In the genomic region with DNA sequence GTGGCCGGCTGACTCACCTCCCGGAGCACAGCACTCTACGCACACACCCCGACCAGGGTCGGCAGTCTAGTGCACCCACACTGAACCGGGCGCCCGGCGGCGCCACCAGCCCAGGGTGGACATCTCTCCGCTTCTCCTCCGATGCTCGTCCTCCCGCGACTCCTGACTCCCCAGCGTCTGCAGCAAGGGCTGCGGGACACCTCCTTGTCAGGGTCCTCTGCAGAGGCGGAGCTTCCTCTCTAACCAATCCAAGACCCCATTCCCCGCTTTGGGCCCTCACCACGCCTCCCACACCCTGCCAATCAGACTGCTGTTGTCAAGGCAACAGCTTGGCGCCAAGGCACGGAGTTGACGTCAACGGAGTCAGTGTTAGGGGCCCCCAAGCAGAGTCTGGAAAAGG, we compare ENCODE assay signal across 8 mouse cellular contexts. TPM values are rescaled to one million over a fixed set of nuclear protein-coding genes. Genes with fewer than 3 reads are reported as not detected.
DNase-seq lines count a peak whose midpoint lies in the region; ATAC-seq and TF ChIP-seq lines count a peak whose summit lies in the region.

Gene Peg3, minus strand, starts transcription at position 191 of the 400 bp plus-strand sequence.
Gene Usp29, plus strand, starts transcription at position 338 of the 400 bp plus-strand sequence.

- peak within 1 kb of the TSS; percentile 56 for H3K4me2 ChIP-seq in embryonic facial prominence, embryonic 14.5 days (ENCODE audit: low read depth, low read length)
- H3K4me2 ChIP-seq in limb, embryonic 11.5 days (ENCODE audit: low read depth, severe bottlenecking): peak within 1 kb of the TSS; percentile 45
- peak within 1 kb of the TSS; percentile 56 for H3K4me2 ChIP-seq in midbrain, embryonic 14.5 days (ENCODE audit: low read length)
- peak within 1 kb of the TSS; percentile 54 for H3K4me2 ChIP-seq in stomach, postnatal 0 days (replicated peaks; ENCODE audit: low read depth)

- peak; percentile 40; the same call in 1 of the 2 replicates for TF ChIP-seq CTCF in stomach, postnatal 0 days (IDR thresholded peaks at IDR 0.05; ENCODE audit: low read depth)

- peak; percentile 54 for ATAC-seq in embryonic facial prominence, embryonic 14.5 days (ENCODE audit: low read depth)
- ATAC-seq in limb, embryonic 11.5 days (ENCODE audit: insufficient number of reproducible peaks, low FRiP score, low TSS enrichment, low read depth): peak; percentile 68
- ATAC-seq in midbrain, embryonic 14.5 days (ENCODE audit: low FRiP score, low TSS enrichment): peak; percentile 46
- ATAC-seq in stomach, postnatal 0 days (ENCODE audit: low FRiP score, low TSS enrichment): peak; percentile 14

- H3K36me3 ChIP-seq in embryonic facial prominence, embryonic 14.5 days (ENCODE audit: control insufficient read depth, insufficient read depth, low read length): peaks cover 12% of the 10 kb centered on the region
- 0 out of 2 replicates have a peak, but pooled peaks cover 3% of the 10 kb centered on the region for H3K36me3 ChIP-seq in limb, embryonic 11.5 days (ENCODE audit: control insufficient read depth, insufficient read depth, low read length)
- H3K36me3 ChIP-seq in midbrain, embryonic 14.5 days (ENCODE audit: control insufficient read depth, insufficient read depth, low read length): peaks cover 4% of the 10 kb centered on the region; the same call in 1 of the 2 replicates
- no peaks in the 10 kb centered on the region for H3K36me3 ChIP-seq in stomach, postnatal 0 days (ENCODE audit: control insufficient read depth, insufficient read depth, low read length)

- peak within 1 kb of the TSS; percentile 63 for H3K4me3 ChIP-seq in embryonic facial prominence, embryonic 14.5 days (ENCODE audit: low read depth, low read length)
- peak within 1 kb of the TSS; percentile 63 for H3K4me3 ChIP-seq in limb, embryonic 11.5 days (ENCODE audit: low read depth, low read length)
- peak within 1 kb of the TSS; percentile 56 for H3K4me3 ChIP-seq in midbrain, embryonic 14.5 days (replicated peaks; ENCODE audit: low read depth, low read length)
- H3K4me3 ChIP-seq in stomach, postnatal 0 days (ENCODE audit: low read depth, low read length): peak within 1 kb of the TSS; percentile 59

- DNase-seq in thymus, postnatal 0 days (ENCODE audit: low spot score): peak; percentile 22
- DNase-seq in thymus, postnatal 25 days: no peak
- peak; percentile 97 for DNase-seq in embryonic facial prominence, embryonic 14.5 days (ENCODE audit: low spot score)
- peak; percentile 68 to 71 for DNase-seq in heart, adult 9 months (ENCODE audit: low spot score in 2 of 2)
- DNase-seq in kidney, adult 8-10 months: peak; percentile 48 to 54
- DNase-seq in limb, embryonic 11.5 days (ENCODE audit: low spot score): peak; percentile 92
- peak; percentile 94 for DNase-seq in midbrain, embryonic 14.5 days
- DNase-seq in stomach, postnatal 0 days (ENCODE audit: low spot score): peak; percentile 84

- TF ChIP-seq EP300 in stomach, postnatal 0 days (optimal IDR thresholded peaks at IDR 0.05): no peak

- peak within 1 kb of the TSS; percentile 79 for H3K9ac ChIP-seq in embryonic facial prominence, embryonic 14.5 days (ENCODE audit: low read depth, low read length)
- peak within 1 kb of the TSS; percentile 67 for H3K9ac ChIP-seq in limb, embryonic 11.5 days (ENCODE audit: low read length)
- H3K9ac ChIP-seq in midbrain, embryonic 14.5 days (replicated peaks; ENCODE audit: low read length): peak within 1 kb of the TSS; percentile 64
- peak within 1 kb of the TSS; percentile 59 for H3K9ac ChIP-seq in stomach, postnatal 0 days (ENCODE audit: low read length)

- H3K4me1 ChIP-seq in embryonic facial prominence, embryonic 14.5 days (ENCODE audit: control insufficient read depth, insufficient read depth, low read length): no peaks in the 10 kb centered on the region
- no peaks in the 10 kb centered on the region for H3K4me1 ChIP-seq in limb, embryonic 11.5 days (ENCODE audit: control insufficient read depth, insufficient read depth, low read length)
- no peaks in the 10 kb centered on the region for H3K4me1 ChIP-seq in midbrain, embryonic 14.5 days (ENCODE audit: control insufficient read depth, insufficient read depth, low read length)
- no peaks in the 10 kb centered on the region for H3K4me1 ChIP-seq in stomach, postnatal 0 days (replicated peaks; ENCODE audit: control insufficient read depth, insufficient read depth)

- no peaks in the 10 kb centered on the region for H3K27me3 ChIP-seq in embryonic facial prominence, embryonic 14.5 days (replicated peaks; ENCODE audit: control insufficient read depth, insufficient read depth, low read length)
- no peaks in the 10 kb centered on the region for H3K27me3 ChIP-seq in limb, embryonic 11.5 days (ENCODE audit: control insufficient read depth, insufficient read depth, low read length)
- H3K27me3 ChIP-seq in midbrain, embryonic 14.5 days (ENCODE audit: control insufficient read depth, insufficient read depth, low read length): no peaks in the 10 kb centered on the region
- no peaks in the 10 kb centered on the region for H3K27me3 ChIP-seq in stomach, postnatal 0 days (ENCODE audit: control insufficient read depth, insufficient read depth, low read length)

- peaks cover 44% of the 10 kb centered on the region for H3K9me3 ChIP-seq in embryonic facial prominence, embryonic 14.5 days (ENCODE audit: control insufficient read depth, low read length)
- peaks cover 34% of the 10 kb centered on the region for H3K9me3 ChIP-seq in limb, embryonic 11.5 days (ENCODE audit: control insufficient read depth, low read length)
- peaks cover 30% of the 10 kb centered on the region for H3K9me3 ChIP-seq in midbrain, embryonic 14.5 days (ENCODE audit: control insufficient read depth, low read length)
- 0 out of 2 replicates have a peak, but pooled peaks cover 4% of the 10 kb centered on the region for H3K9me3 ChIP-seq in stomach, postnatal 0 days (ENCODE audit: control insufficient read depth, low read length)

- peak within 1 kb of the TSS; percentile 90 for H3K27ac ChIP-seq in embryonic facial prominence, embryonic 14.5 days (replicated peaks; ENCODE audit: low read depth, low read length)
- peak within 1 kb of the TSS; percentile 44; the same call in 1 of the 2 replicates for H3K27ac ChIP-seq in limb, embryonic 11.5 days (replicated peaks; ENCODE audit: low read depth, low read length)
- peak within 1 kb of the TSS; percentile 87 for H3K27ac ChIP-seq in midbrain, embryonic 14.5 days (replicated peaks; ENCODE audit: low read depth, low read length)
- H3K27ac ChIP-seq in stomach, postnatal 0 days (replicated peaks): peak within 1 kb of the TSS; percentile 93

- WGBS in embryonic facial prominence, embryonic 14.5 days: 61% methylated on average over 24 of the region's 24 CpGs
- 48% methylated on average over 24 of the region's 24 CpGs for WGBS in limb, embryonic 11.5 days
- 56% methylated on average over 24 of the region's 24 CpGs for WGBS in midbrain, embryonic 14.5 days
- 44% methylated on average over 22 of the region's 24 CpGs for WGBS in stomach, postnatal 0 days

RNA-seq across cellular contexts. Expression of gene Peg3, which starts in this region (rescaled TPM):
- 5.3 and 6.3 TPM in 2 replicates for polyA plus RNA-seq in thymus, postnatal 0 days (2015; fragmentation: Nextera tagmentation; extraction: Ambion mirVana)
- 356 and 388 TPM in 2 replicates for polyA plus RNA-seq in embryonic facial prominence, embryonic 14.5 days (2014; fragmentation: Nextera tagmentation; extraction: Ambion mirVana)
- 342 and 380 TPM in 2 replicates for polyA plus RNA-seq in limb, embryonic 11.5 days (2014; fragmentation: Nextera tagmentation; extraction: Ambion mirVana)
- polyA plus RNA-seq in midbrain, embryonic 14.5 days (2014; fragmentation: Nextera tagmentation; extraction: Ambion mirVana): 74.3 and 99.0 TPM in 2 replicates
- polyA plus RNA-seq in stomach, postnatal 0 days (2015; fragmentation: Nextera tagmentation; extraction: Ambion mirVana): 26.0 and 26.8 TPM in 2 replicates

RNA-seq across cellular contexts. Expression of gene Usp29, which starts in this region (rescaled TPM):
- 0.06 and 0.23 TPM in 2 replicates for polyA plus RNA-seq in thymus, postnatal 0 days (2015; fragmentation: Nextera tagmentation; extraction: Ambion mirVana)
- 12.2 and 12.7 TPM in 2 replicates for polyA plus RNA-seq in embryonic facial prominence, embryonic 14.5 days (2014; fragmentation: Nextera tagmentation; extraction: Ambion mirVana)
- 21.5 and 22.2 TPM in 2 replicates for polyA plus RNA-seq in limb, embryonic 11.5 days (2014; fragmentation: Nextera tagmentation; extraction: Ambion mirVana)
- polyA plus RNA-seq in midbrain, embryonic 14.5 days (2014; fragmentation: Nextera tagmentation; extraction: Ambion mirVana): 31.6 and 35.0 TPM in 2 replicates
- 1.0 and 1.4 TPM in 2 replicates for polyA plus RNA-seq in stomach, postnatal 0 days (2015; fragmentation: Nextera tagmentation; extraction: Ambion mirVana)

Comparison
In these comparisons a context has a peak if more than half of its experiments do, and no peak if none do; other contexts are left out.
1. ATAC-seq: peak in every context shown above with its lines; median percentile 68 in limb, embryonic 11.5 days; 54 in embryonic facial prominence, embryonic 14.5 days; 46 in midbrain, embryonic 14.5 days; 14 in stomach, postnatal 0 days.